Mouse (Mus musculus): ENCODE results near the gene Rhno1.

DNA sequence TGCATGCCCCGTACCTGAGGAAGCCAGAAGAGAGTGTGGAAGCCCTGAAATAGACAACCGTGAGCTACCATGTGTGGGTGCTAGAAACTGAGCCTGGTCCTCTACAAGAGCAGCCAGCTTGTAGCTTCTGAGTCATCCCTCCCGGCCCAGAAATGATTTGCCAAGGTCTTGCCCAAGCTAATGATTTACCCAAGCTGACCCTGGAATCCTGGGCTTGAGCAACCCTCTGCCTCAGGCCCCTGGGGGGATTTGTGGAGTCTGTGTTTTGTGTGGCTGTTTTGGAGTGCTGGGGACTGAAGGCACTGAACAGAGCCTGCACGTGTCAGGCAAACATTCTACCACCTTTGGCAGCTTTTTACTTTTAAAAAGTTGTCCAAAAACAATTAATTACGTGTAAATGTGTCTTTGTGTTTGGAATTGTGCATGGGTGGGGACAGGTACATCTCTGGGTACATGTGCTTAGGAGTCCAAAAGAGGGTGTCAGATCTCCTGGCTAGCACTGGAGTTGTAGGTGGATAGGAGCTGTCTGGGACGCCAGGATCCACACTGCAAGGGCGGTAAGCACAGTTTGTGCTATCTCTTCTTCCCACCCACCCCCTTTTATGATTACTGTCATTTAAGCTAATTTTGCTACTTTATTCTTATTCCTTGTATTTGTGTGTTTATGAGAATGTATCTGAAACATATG lies 35.0 kb upstream of the Rhno1 start:
- TF ChIP-seq CTCF (IDR thresholded peaks at IDR 0.05 in 2 of 3, conservative IDR thresholded peaks at IDR 0.05 in 1 of 3; ENCODE audit: control insufficient read depth in 1 of 3, insufficient read depth in 1 of 3, low read depth in 2 of 3, low read length in 3 of 3, poor library complexity in 1 of 3, severe bottlenecking in 1 of 3) (no peak), TBP (IDR thresholded peaks at IDR 0.05; ENCODE audit: low read depth, low read length) (no peak), SMC3 (IDR thresholded peaks at IDR 0.05; ENCODE audit: low read depth, low read length) (no peak), EP300 (IDR thresholded peaks at IDR 0.05; ENCODE audit: low read depth in 1 of 2, low read length in 2 of 2) (no peak), POLR2A (IDR thresholded peaks at IDR 0.05; ENCODE audit: control insufficient read depth in 1 of 2, insufficient read depth in 1 of 2, low read depth in 1 of 2, low read length in 2 of 2, poor library complexity in 1 of 2) (no peak), POLR2AphosphoS2 (IDR thresholded peaks at IDR 0.05; ENCODE audit: low read length) (no peak), NELFE (IDR thresholded peaks at IDR 0.05; ENCODE audit: low read depth, low read length) (no peak), ZMIZ1 (IDR thresholded peaks at IDR 0.05; ENCODE audit: low read depth, low read length) (no peak), TCF12 (IDR thresholded peaks at IDR 0.05; ENCODE audit: low read depth, low read length) (no peak), CHD2 (IDR thresholded peaks at IDR 0.05; ENCODE audit: low read length) (no peak)

Data from MEL (cell line).